Mouse (Mus musculus): ENCODE measurements around the gene Tssc4. TPM values are rescaled to one million over a fixed set of nuclear protein-coding genes. Genes with fewer than 3 reads are reported as not detected.

Gene Tssc4
- total and polyA plus RNA-seq, 3 experiments: 13.6 to 33.2 (median 14.8) TPM

DNA sequence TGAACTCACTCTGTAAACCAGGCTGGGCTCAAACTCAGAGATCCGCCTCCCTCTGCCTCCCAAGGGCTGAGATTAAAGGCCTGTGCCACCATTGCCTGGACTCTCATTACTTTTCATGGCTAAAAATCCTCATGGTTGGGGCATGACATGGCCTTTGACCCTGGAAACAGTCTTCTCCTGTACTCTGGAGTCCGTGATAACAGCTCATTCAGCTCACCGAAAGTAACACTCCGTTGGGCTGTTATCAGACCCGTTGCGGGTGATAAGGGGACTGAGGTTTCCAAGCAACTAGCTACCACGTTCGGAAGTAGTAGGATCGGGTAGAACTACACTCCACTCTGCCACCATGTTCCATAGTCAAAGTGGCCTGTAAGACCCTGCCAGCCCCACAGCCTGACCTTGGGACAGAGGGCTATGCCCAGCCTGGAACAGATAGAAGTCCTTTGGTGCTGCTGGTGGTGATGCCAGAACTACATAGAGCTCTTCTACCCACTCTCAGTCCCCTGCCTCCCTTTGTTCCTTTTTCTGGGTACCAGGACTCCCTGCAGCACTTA, 11.3 kb upstream of the Tssc4 start:
- no peaks in the 10 kb centered on the region for H3K27me3 ChIP-seq (ENCODE audit: control insufficient read depth, insufficient read depth, low read length)
- H3K27ac ChIP-seq: peak overlapping the region; percentile 92
- H3K4me1 ChIP-seq (ENCODE audit: control insufficient read depth, insufficient read depth, low read length): peaks cover 57% of the 10 kb centered on the region
- TF ChIP-seq EP300 (IDR thresholded peaks at IDR 0.05; ENCODE audit: insufficient read depth, low read depth, low read length) (no peak), POLR2A (IDR thresholded peaks at IDR 0.05; ENCODE audit: insufficient read depth, low read depth, low read length) (no peak), CTCF (IDR thresholded peaks at IDR 0.05) (no peak)
- 11% methylated on average over 9 of the region's 9 CpGs for WGBS
- peak in 1 of 2 experiments; percentile 50 for DNase-seq
- peaks cover 7% of the 10 kb centered on the region for H3K79me2 ChIP-seq (replicated peaks; ENCODE audit: control insufficient read depth, insufficient read depth, low read length)
- H3K36me3 ChIP-seq (ENCODE audit: control insufficient read depth, insufficient read depth, low read length): peaks cover 20% of the 10 kb centered on the region
- intact Hi-C loops (cut with DNase I): loop anchor here (2.0 kb wide), 2 partner anchors 15 to 29 kb away; no protein-coding TSS in a partner anchor
- H3K9ac ChIP-seq (ENCODE audit: low read depth, low read length): peak overlapping the region; percentile 26
- H3K4me3 ChIP-seq: peak overlapping the region; percentile 34

DNA sequence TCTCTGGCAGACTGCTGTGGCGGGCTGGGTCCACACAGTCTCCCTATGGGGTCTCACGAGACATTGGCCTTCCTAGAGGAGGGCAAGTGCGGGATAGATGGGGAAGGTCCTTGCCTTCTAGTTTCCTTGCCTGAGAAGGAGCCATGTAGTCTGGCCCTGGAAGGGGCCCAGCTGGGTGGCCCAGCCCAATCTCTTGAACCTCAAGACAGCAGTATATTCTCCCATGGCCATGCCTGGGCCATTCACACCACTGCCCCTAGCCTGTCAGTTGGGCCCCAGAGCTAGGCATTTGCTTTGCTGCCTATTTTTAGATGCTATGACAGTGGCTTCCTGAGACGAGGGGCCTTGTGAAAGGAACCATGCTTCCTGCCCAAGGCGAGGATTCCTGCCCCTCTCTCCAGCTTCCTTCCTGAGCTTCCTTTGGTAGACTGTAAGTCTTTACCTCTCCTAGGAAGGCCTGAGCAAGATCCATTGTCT, 10.8 kb upstream of the Tssc4 start:
- no peaks in the 10 kb centered on the region for H3K27me3 ChIP-seq (ENCODE audit: control insufficient read depth, insufficient read depth, low read length)
- H3K27ac ChIP-seq: peak overlapping the region; percentile 92
- peak overlapping the region; percentile 34 for H3K4me3 ChIP-seq
- 12% methylated on average over 5 of the region's 5 CpGs for WGBS
- DNase-seq: peak; percentile 59 to 68
- intact Hi-C loops (cut with DNase I): loop anchor here (2.0 kb wide), 2 partner anchors 15 to 29 kb away; no protein-coding TSS in a partner anchor
- H3K79me2 ChIP-seq (replicated peaks; ENCODE audit: control insufficient read depth, insufficient read depth, low read length): peaks cover 7% of the 10 kb centered on the region
- peaks cover 22% of the 10 kb centered on the region for H3K36me3 ChIP-seq (ENCODE audit: control insufficient read depth, insufficient read depth, low read length)
- peak overlapping the region; percentile 26 for H3K9ac ChIP-seq (ENCODE audit: low read depth, low read length)
- no peak for TF ChIP-seq CTCF (IDR thresholded peaks at IDR 0.05)
- peak; percentile 47; the same call in 1 of the 2 replicates for TF ChIP-seq EP300 (IDR thresholded peaks at IDR 0.05; ENCODE audit: insufficient read depth, low read depth, low read length)
- 0 out of 2 replicates have a peak, but pooled peaks have one; percentile 3 for TF ChIP-seq POLR2A (IDR thresholded peaks at IDR 0.05; ENCODE audit: insufficient read depth, low read depth, low read length)
- peaks cover 60% of the 10 kb centered on the region for H3K4me1 ChIP-seq (ENCODE audit: control insufficient read depth, insufficient read depth, low read length)

- TF ChIP-seq CTCF (IDR thresholded peaks at IDR 0.05) (no peak), EP300 (IDR thresholded peaks at IDR 0.05; ENCODE audit: insufficient read depth, low read depth, low read length) (no peak), POLR2A (IDR thresholded peaks at IDR 0.05; ENCODE audit: insufficient read depth, low read depth, low read length) (no peak)
- Histone ChIP-seq H3K36me3 (ENCODE audit: control insufficient read depth, insufficient read depth, low read length) (peaks cover 28% of the 10 kb centered on the region), H3K9ac (ENCODE audit: low read depth, low read length) (no peak overlapping the region), H3K4me1 (ENCODE audit: control insufficient read depth, insufficient read depth, low read length) (peaks cover 58% of the 10 kb centered on the region), H3K27me3 (ENCODE audit: control insufficient read depth, insufficient read depth, low read length) (no peaks in the 10 kb centered on the region), H3K27ac (peak overlapping the region; percentile 92), H3K79me2 (replicated peaks; ENCODE audit: control insufficient read depth, insufficient read depth, low read length) (peaks cover 5% of the 10 kb centered on the region), H3K4me3 (0 out of 2 replicates have a peak overlapping the region, but pooled peaks have one; percentile 28)
- 10% methylated on average over 5 of the region's 5 CpGs for WGBS
- DNase-seq: peak; percentile 68 to 72
- intact Hi-C loops (cut with DNase I): loop anchor here (2.0 kb wide), 2 partner anchors 17 to 27 kb away; no protein-coding TSS in a partner anchor
Observed at GRCm38 (mm10) chr7:143059202-143059870, 9.7 kb upstream of the Tssc4 start.

- peak overlapping the region; percentile 48 for H3K27ac ChIP-seq
- WGBS: 35% methylated on average over 2 of the region's 2 CpGs
- TF ChIP-seq POLR2A (IDR thresholded peaks at IDR 0.05; ENCODE audit: insufficient read depth, low read depth, low read length) (no peak), CTCF (IDR thresholded peaks at IDR 0.05) (no peak), EP300 (IDR thresholded peaks at IDR 0.05; ENCODE audit: insufficient read depth, low read depth, low read length) (no peak)
Observed at GRCm38 (mm10) chr7:143062704-143063103, 6.3 kb upstream of the Tssc4 start.

GRCm38 (mm10) chr7:143064226-143064625, 4.8 kb upstream of the Tssc4 start:
- Histone ChIP-seq H3K4me1 (ENCODE audit: control insufficient read depth, insufficient read depth, low read length) (peaks cover 27% of the 10 kb centered on the region), H3K27me3 (ENCODE audit: control insufficient read depth, insufficient read depth, low read length) (no peaks in the 10 kb centered on the region), H3K79me2 (replicated peaks; ENCODE audit: control insufficient read depth, insufficient read depth, low read length) (no peaks in the 10 kb centered on the region), H3K4me3 (no peak overlapping the region), H3K27ac (no peak overlapping the region; the same call in 1 of the 2 replicates), H3K9ac (ENCODE audit: low read depth, low read length) (no peak overlapping the region), H3K36me3 (ENCODE audit: control insufficient read depth, insufficient read depth, low read length) (peaks cover 19% of the 10 kb centered on the region)
- TF ChIP-seq CTCF (IDR thresholded peaks at IDR 0.05) (no peak), EP300 (IDR thresholded peaks at IDR 0.05; ENCODE audit: insufficient read depth, low read depth, low read length) (no peak), POLR2A (IDR thresholded peaks at IDR 0.05; ENCODE audit: insufficient read depth, low read depth, low read length) (no peak)
- WGBS: 32% methylated on average over 6 of the region's 6 CpGs
- intact Hi-C loops (cut with DNase I): no loop called here
- DNase-seq: no peak

More at GRCm38 (mm10) chr7:143062704-143063103, 6.3 kb upstream of the Tssc4 start:
- H3K4me3 ChIP-seq: no peak overlapping the region
- H3K79me2 ChIP-seq (replicated peaks; ENCODE audit: control insufficient read depth, insufficient read depth, low read length): no peaks in the 10 kb centered on the region
- peak in 1 of 2 experiments; percentile 42 for DNase-seq
- no peaks in the 10 kb centered on the region for H3K27me3 ChIP-seq (ENCODE audit: control insufficient read depth, insufficient read depth, low read length)
- no peak overlapping the region for H3K9ac ChIP-seq (ENCODE audit: low read depth, low read length)
- peaks cover 20% of the 10 kb centered on the region for H3K36me3 ChIP-seq (ENCODE audit: control insufficient read depth, insufficient read depth, low read length)
- intact Hi-C loops (cut with DNase I): no loop called here
- peaks cover 39% of the 10 kb centered on the region for H3K4me1 ChIP-seq (ENCODE audit: control insufficient read depth, insufficient read depth, low read length)

Measured in heart, adult 2 months (tissue).